10 mouse cellular contexts compared by ENCODE assay signal in genomic region chr4:125265575-125265974, GRCm38 (mm10).
DNase-seq lines count a peak whose midpoint lies in the region; ATAC-seq and TF ChIP-seq lines count a peak whose summit lies in the region.
"Had no signal": no experiment of that assay in that cellular context is flagged by ENCODE, and none has a peak within 500 bp of the region (broad histone marks: within the 10 kb centered on the region; RNA-seq: fewer than 3 reads in every experiment).

No protein-coding gene starts in this region.

- TF ChIP-seq RAD21 in CH12.LX (IDR thresholded peaks at IDR 0.05; ENCODE audit: low read depth, low read length) = peak; percentile 72

- no peaks in the 10 kb centered on the region for H3K4me1 ChIP-seq in intestine, postnatal 0 days (replicated peaks; ENCODE audit: control insufficient read depth, insufficient read depth, low read length)
- no peaks in the 10 kb centered on the region for H3K4me1 ChIP-seq in intestine, embryonic 16.5 days (ENCODE audit: control insufficient read depth, insufficient read depth, low read length)
- H3K4me1 ChIP-seq in CH12.LX (ENCODE audit: control insufficient read depth in 1 of 2, insufficient read depth in 2 of 2) = peaks cover 12 to 14% of the 10 kb centered on the region in 2 experiments
- no peaks in the 10 kb centered on the region for H3K4me1 ChIP-seq in embryonic fibroblast, embryonic 13.5 days (ENCODE audit: control insufficient read depth, insufficient read depth, low read length)
- H3K4me1 ChIP-seq in thymus, adult 2 months (replicated peaks; ENCODE audit: control insufficient read depth, insufficient read depth, low read length) = no peaks in the 10 kb centered on the region
- H3K4me1 ChIP-seq: limb, embryonic 13.5 days; stomach, embryonic 15.5 days had no signal

- peak; percentile 74 for DNase-seq in CH12.LX (ENCODE audit: extremely low read depth)
- DNase-seq in adrenal gland, adult 18-20 months (ENCODE audit: low spot score in 2 of 2) = peak; percentile 53 to 58
- DNase-seq in mesoderm, embryonic 11.5 days (ENCODE audit: low read depth, low spot score) = peak; percentile 72
- DNase-seq in thymus, adult 2 months = peak; percentile 25
- DNase-seq in layer of hippocampus, adult 11-12 months (ENCODE audit: low spot score) = no peak

- TF ChIP-seq POLR2A in CH12.LX (IDR thresholded peaks at IDR 0.05; ENCODE audit: low read depth, low read length) = no peak
- no peak for TF ChIP-seq POLR2A in embryonic fibroblast, embryonic 13.5 days (IDR thresholded peaks at IDR 0.05; ENCODE audit: low read depth, low read length)
- no peak for TF ChIP-seq POLR2A in thymus, adult 2 months (IDR thresholded peaks at IDR 0.05; ENCODE audit: control insufficient read depth, extremely low read depth, insufficient read depth, low read length, poor library complexity)

- H3K79me2 ChIP-seq in CH12.LX (replicated peaks; ENCODE audit: control insufficient read depth, extremely low read depth, insufficient read depth, poor library complexity, severe bottlenecking) = no peaks in the 10 kb centered on the region

- in situ Hi-C loops in CH12.LX (cut with MboI; ENCODE audit: low pct_ligation_motif_present, low pct_unique_long_range_greater_than_20kb, low sequenced_read_pairs) = no loop called here

- no peak overlapping the region for H3K4me3 ChIP-seq in intestine, postnatal 0 days (ENCODE audit: low read depth, low read length)
- no peak overlapping the region for H3K4me3 ChIP-seq in intestine, embryonic 16.5 days (ENCODE audit: low read length)
- H3K4me3 ChIP-seq in CH12.LX (replicated peaks in 1 of 3; ENCODE audit: low read depth in 2 of 3, low read length in 2 of 3, poor library complexity in 1 of 3) = no peak overlapping the region
- H3K4me3 ChIP-seq in embryonic fibroblast, embryonic 13.5 days (ENCODE audit: insufficient read depth, low read length) = no peak overlapping the region
- no peak overlapping the region for H3K4me3 ChIP-seq in thymus, adult 2 months (ENCODE audit: control insufficient read depth, insufficient read depth, low read length)
- H3K4me3 ChIP-seq: limb, embryonic 13.5 days; stomach, embryonic 15.5 days had no signal

- H3K27ac ChIP-seq in intestine, postnatal 0 days (ENCODE audit: low read depth, low read length) = no peak overlapping the region
- H3K27ac ChIP-seq in intestine, embryonic 16.5 days (ENCODE audit: low read length) = no peak overlapping the region
- H3K27ac ChIP-seq in CH12.LX (ENCODE audit: insufficient read depth, low read depth) = no peak overlapping the region
- H3K27ac ChIP-seq in embryonic fibroblast, embryonic 13.5 days (ENCODE audit: insufficient read depth, low read length) = no peak overlapping the region
- no peak overlapping the region for H3K27ac ChIP-seq in thymus, adult 2 months (ENCODE audit: control insufficient read depth, insufficient read depth, low read length)
- H3K27ac ChIP-seq: limb, embryonic 13.5 days; stomach, embryonic 15.5 days had no signal

- 14% methylated on average over 5 of the region's 5 CpGs for WGBS in intestine, postnatal 0 days
- WGBS in intestine, embryonic 16.5 days = 15% methylated on average over 5 of the region's 5 CpGs
- WGBS in thymus, adult 2 months = 14% methylated on average over 5 of the region's 5 CpGs

- ATAC-seq in intestine, postnatal 0 days = no peak
- no peak for ATAC-seq in intestine, embryonic 16.5 days

- H3K4me2 ChIP-seq in intestine, postnatal 0 days (replicated peaks; ENCODE audit: low read depth) = no peak overlapping the region
- no peak overlapping the region for H3K4me2 ChIP-seq in intestine, embryonic 16.5 days (ENCODE audit: low read depth, low read length)
- H3K4me2 ChIP-seq in CH12.LX (ENCODE audit: insufficient read depth, low read depth, poor library complexity, severe bottlenecking) = 0 out of 2 replicates have a peak overlapping the region, but pooled peaks have one; percentile 11
- H3K4me2 ChIP-seq: limb, embryonic 13.5 days; stomach, embryonic 15.5 days had no signal

- TF ChIP-seq EP300 in CH12.LX (IDR thresholded peaks at IDR 0.05; ENCODE audit: low read length) = no peak

- no peaks in the 10 kb centered on the region for H3K36me3 ChIP-seq in intestine, postnatal 0 days (ENCODE audit: control insufficient read depth, insufficient read depth)
- no peaks in the 10 kb centered on the region for H3K36me3 ChIP-seq in intestine, embryonic 16.5 days (ENCODE audit: control insufficient read depth, insufficient read depth, low read length)
- H3K36me3 ChIP-seq in CH12.LX (replicated peaks in 1 of 2; ENCODE audit: control insufficient read depth in 1 of 2, insufficient read depth in 1 of 2, low read length in 1 of 2) = no peaks in the 10 kb centered on the region
- H3K36me3 ChIP-seq in thymus, adult 2 months (ENCODE audit: control insufficient read depth, insufficient read depth, low read length) = no peaks in the 10 kb centered on the region
- H3K36me3 ChIP-seq: limb, embryonic 13.5 days; stomach, embryonic 15.5 days had no signal

- TF ChIP-seq CTCF in intestine, postnatal 0 days (IDR thresholded peaks at IDR 0.05; ENCODE audit: low read depth) = peak; percentile 79
- TF ChIP-seq CTCF in CH12.LX (conservative IDR thresholded peaks at IDR 0.05 in 1 of 2, IDR thresholded peaks at IDR 0.05 in 1 of 2; ENCODE audit: low read depth in 2 of 2, low read length in 2 of 2) = peak; percentile 85 to 94
- TF ChIP-seq CTCF in embryonic fibroblast, embryonic 13.5 days (IDR thresholded peaks at IDR 0.05; ENCODE audit: borderline replicate concordance, insufficient read depth, low read length) = peak; percentile 53; the same call in 1 of the 2 replicates
- peak; percentile 79; the same call in 1 of the 2 replicates for TF ChIP-seq CTCF in thymus, adult 2 months (IDR thresholded peaks at IDR 0.05; ENCODE audit: borderline replicate concordance, control insufficient read depth, extremely low read depth, insufficient read depth, low read length, poor library complexity)

- no peaks in the 10 kb centered on the region for H3K27me3 ChIP-seq in intestine, postnatal 0 days (replicated peaks; ENCODE audit: control insufficient read depth, insufficient read depth, low read length)
- H3K27me3 ChIP-seq in intestine, embryonic 16.5 days (replicated peaks; ENCODE audit: control insufficient read depth, insufficient read depth, low read length) = 0 out of 2 replicates have a peak, but pooled peaks cover 2% of the 10 kb centered on the region
- H3K27me3 ChIP-seq in CH12.LX (replicated peaks) = peaks cover 58% of the 10 kb centered on the region
- no peaks in the 10 kb centered on the region for H3K27me3 ChIP-seq in thymus, adult 2 months (ENCODE audit: control insufficient read depth, insufficient read depth, low read length)
- H3K27me3 ChIP-seq: stomach, embryonic 15.5 days had no signal

- dilution Hi-C loops in CH12.LX (cut with MboI; ENCODE audit: extremely low pct_ligation_motif_present, extremely low pct_unique_long_range_greater_than_20kb, low sequenced_read_pairs) = no loop called here

- no peak overlapping the region for H3K9ac ChIP-seq in intestine, postnatal 0 days (ENCODE audit: low read depth, low read length)
- no peak overlapping the region for H3K9ac ChIP-seq in intestine, embryonic 16.5 days (ENCODE audit: low read depth, low read length)
- no peak overlapping the region for H3K9ac ChIP-seq in CH12.LX (ENCODE audit: insufficient read depth, low read depth)
- H3K9ac ChIP-seq: limb, embryonic 13.5 days; stomach, embryonic 15.5 days had no signal

- H3K9me3 ChIP-seq in intestine, postnatal 0 days (ENCODE audit: control insufficient read depth) = no peaks in the 10 kb centered on the region
- H3K9me3 ChIP-seq in intestine, embryonic 16.5 days (ENCODE audit: control insufficient read depth, low read length) = no peaks in the 10 kb centered on the region
- H3K9me3 ChIP-seq in CH12.LX (replicated peaks; ENCODE audit: low read length) = no peaks in the 10 kb centered on the region
- H3K9me3 ChIP-seq: limb, embryonic 13.5 days; stomach, embryonic 15.5 days had no signal

TF ChIP-seq in CH12.LX, 34 proteins besides CTCF, POLR2A, EP300 and RAD21:
- TF ChIP-seq CHD2 (IDR thresholded peaks at IDR 0.05; ENCODE audit: low read length) (no peak), ELF1 (IDR thresholded peaks at IDR 0.05; ENCODE audit: low read depth, low read length) (no peak), CHD1 (IDR thresholded peaks at IDR 0.05; ENCODE audit: low read depth, low read length) (no peak), NRF1 (IDR thresholded peaks at IDR 0.05; ENCODE audit: low read depth, low read length) (no peak), JUND (conservative IDR thresholded peaks at IDR 0.05; ENCODE audit: low read depth, low read length) (no peak), BHLHE40 (IDR thresholded peaks at IDR 0.05; ENCODE audit: low read depth, low read length) (0 out of 2 replicates have a peak, but pooled peaks have one; percentile 19), MAX (IDR thresholded peaks at IDR 0.05; ENCODE audit: low read length) (no peak), ZMIZ1 (IDR thresholded peaks at IDR 0.05; ENCODE audit: low read depth, low read length) (no peak), POLR2AphosphoS2 (IDR thresholded peaks at IDR 0.05; ENCODE audit: low read depth, low read length) (no peak), USF2 (conservative IDR thresholded peaks at IDR 0.05; ENCODE audit: low read depth, low read length) (no peak), ZC3H11A (IDR thresholded peaks at IDR 0.05; ENCODE audit: low read depth, low read length) (peak; percentile 15; the same call in 1 of the 2 replicates), SMC3 (IDR thresholded peaks at IDR 0.05; ENCODE audit: low read depth, low read length) (peak; percentile 88), MXI1 (IDR thresholded peaks at IDR 0.05; ENCODE audit: low read depth, low read length) (no peak)
TF ChIP-seq in CH12.LX: peak in this region for 3.
